Mouse (Mus musculus) naive thymus-derived CD4-positive, alpha-beta T cell, adult 5 months (primary cell): ENCODE results near the gene Cntnap1. TPM values are rescaled to one million over a fixed set of nuclear protein-coding genes. Genes with fewer than 3 reads are reported as not detected.

Source experiments
- polyA plus RNA-seq: library from polyadenylated mRNA; unstranded; fragments of 100-300 nt; shearing (Covaris generic); gene quantifications from one replicate; pipeline ENCODE4 v1.2.1, GENCODE M21; 2017

The Cntnap1 gene
- not detected for polyA plus RNA-seq

GRCm38 (mm10) chr11:101170354-101170810 lies at the start of gene Cntnap1:
Gene Cntnap1, plus strand, starts transcription at chr11:101170523.

GRCm38 (mm10) chr11:101155728-101156371 lies 14.5 kb upstream of the Cntnap1 start, which contains the start of gene Tubg2:
Gene Tubg2, plus strand, starts transcription at chr11:101155907.

GRCm38 (mm10) chr11:101170811-101171610 lies 688 bp downstream of the Cntnap1 start, which contains the start of gene Plekhh3:
Gene Plekhh3, minus strand, starts transcription at chr11:101171351.

GRCm38 (mm10) chr11:101174851-101175628 lies 4.7 kb downstream of the Cntnap1 start, which contains the start of gene Ccr10:
Gene Ccr10, minus strand, starts transcription at chr11:101175443.

GRCm38 (mm10) chr11:101226065-101226701 lies 55.9 kb downstream of the Cntnap1 start, which contains the start of gene Ezh1:
Gene Ezh1, minus strand, starts transcription at chr11:101226463.

Other genes with a start within 250 kb of the Cntnap1 start
- gene Stat3, start 231.0 kb upstream of the Cntnap1 start, polyA plus RNA-seq: 361 TPM
- gene Cavin1, start 199.6 kb upstream of the Cntnap1 start, polyA plus RNA-seq: not detected
- 0.91 TPM for gene Atp6v0a1, start 161.1 kb upstream of the Cntnap1 start, polyA plus RNA-seq
- gene Naglu, start 100.5 kb upstream of the Cntnap1 start, polyA plus RNA-seq: 11.6 TPM
- 0.44 TPM for gene Hsd17b1, start 92.1 kb upstream of the Cntnap1 start, polyA plus RNA-seq
- gene Coasy, start 88.0 kb upstream of the Cntnap1 start, polyA plus RNA-seq: 10.0 TPM
- gene Mlx, start 83.2 kb upstream of the Cntnap1 start, polyA plus RNA-seq: 49.7 TPM
- 4.0 TPM for gene Psmc3ip, start 75.1 kb upstream of the Cntnap1 start, polyA plus RNA-seq
- 95.9 TPM for gene Retreg3, start 50.6 kb upstream of the Cntnap1 start, polyA plus RNA-seq
- 14.9 TPM for gene Tubg1, start 50.6 kb upstream of the Cntnap1 start, polyA plus RNA-seq
- 0.37 TPM for gene Tubg2, start 14.6 kb upstream of the Cntnap1 start, polyA plus RNA-seq
- not detected for gene Plekhh3, start 828 bp downstream of the Cntnap1 start, polyA plus RNA-seq
- not detected for gene Ccr10, start 4.9 kb downstream of the Cntnap1 start, polyA plus RNA-seq
- 83.6 TPM for gene Ezh1, start 55.9 kb downstream of the Cntnap1 start, polyA plus RNA-seq
- gene Ramp2, start 75.5 kb downstream of the Cntnap1 start, polyA plus RNA-seq: not detected
- 83.2 TPM for gene Vps25, start 83.2 kb downstream of the Cntnap1 start, polyA plus RNA-seq
- 5.3 TPM for gene Wnk4, start 90.0 kb downstream of the Cntnap1 start, polyA plus RNA-seq
- gene Cntd1, start 108.5 kb downstream of the Cntnap1 start, polyA plus RNA-seq: 0.36 TPM
- gene Coa3, start 108.6 kb downstream of the Cntnap1 start, polyA plus RNA-seq: 51.8 TPM
- 208 TPM for gene Becn1, start 131.8 kb downstream of the Cntnap1 start, polyA plus RNA-seq
- gene Psme3, start 145.7 kb downstream of the Cntnap1 start, polyA plus RNA-seq: 178 TPM
- 4.7 TPM for gene Aoc2, start 154.5 kb downstream of the Cntnap1 start, polyA plus RNA-seq
- not detected for gene Aoc3, start 160.1 kb downstream of the Cntnap1 start, polyA plus RNA-seq
- not detected for gene G6pc, start 197.0 kb downstream of the Cntnap1 start, polyA plus RNA-seq
- 27.6 TPM for gene Aarsd1, start 247.1 kb downstream of the Cntnap1 start, polyA plus RNA-seq